Mouse (Mus musculus) cortical plate, adult 2 months (tissue): ENCODE data around the gene Nos2.

Experiments used
- CTCF ChIP-seq: fragments of 200-500 bp; IDR thresholded peaks from 2 replicates; pipeline ENCODE4 v1.5.1; 2011; ENCODE audit warnings: mild to moderate bottlenecking, control low read depth, low read length; ENCODE audit not compliant: insufficient read depth; ENCODE audit errors: extremely low read depth
- POLR2A ChIP-seq: fragments of 200-500 bp; IDR thresholded peaks from 2 replicates; pipeline ENCODE4 v1.6.1; 2011; ENCODE audit warnings: mild to moderate bottlenecking, low read length, control low read depth; ENCODE audit not compliant: insufficient read depth; ENCODE audit errors: extremely low read depth

- peak; percentile 31 for TF ChIP-seq CTCF
- no peak for TF ChIP-seq POLR2A
Measured at GRCm38 (mm10) chr11:78959841-78960520, 39.4 kb downstream of the Nos2 start.
